Mouse (Mus musculus) liver, postnatal 0 days (tissue): Measurements from ENCODE around the gene Tmem131l.

Experiments used
- CTCF ChIP-seq: sonication (generic); IDR thresholded peaks from 2 replicates; pipeline ENCODE4 v1.5.1; 2016; ENCODE audit warnings: antibody characterized with exemption, low read depth
- EP300 ChIP-seq: IDR thresholded peaks from 2 replicates; pipeline ENCODE4 v1.6.1; 2016; ENCODE audit warnings: antibody characterized with exemption, low read depth, mild to moderate bottlenecking

DNA sequence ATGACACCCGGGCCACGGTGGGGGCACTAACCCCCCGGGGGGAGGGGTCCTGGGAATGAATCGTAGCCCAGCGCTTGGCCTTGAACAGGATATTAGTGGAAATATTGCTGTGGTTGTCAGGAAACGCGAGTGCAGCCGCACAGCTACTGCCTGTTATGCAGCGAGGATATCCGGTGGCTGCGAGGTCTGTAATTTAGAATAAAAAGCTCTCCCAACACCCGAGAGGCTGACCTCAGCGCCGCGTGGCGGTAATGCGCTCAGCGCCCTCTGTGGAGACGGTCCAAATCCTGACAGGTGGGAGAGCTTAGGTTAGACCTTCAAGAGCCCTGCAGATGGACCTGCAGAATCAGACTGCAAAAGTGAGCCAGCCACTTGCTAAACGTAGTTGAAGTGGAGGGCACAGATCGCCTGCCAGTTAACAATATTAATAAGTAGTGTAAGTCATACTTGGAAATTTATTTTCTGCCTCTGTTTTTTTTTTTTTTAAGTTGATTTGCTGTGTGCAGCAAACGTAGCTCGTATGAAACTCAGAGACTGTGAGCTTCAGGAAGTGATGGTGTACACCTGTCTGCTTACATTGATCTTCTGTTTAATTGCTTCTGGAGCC, 604 bp upstream of the Tmem131l start:
- no peak for TF ChIP-seq EP300
- TF ChIP-seq CTCF = peak; percentile 54
